Mouse (Mus musculus) CD8-positive naive resting alpha-beta T cell, adult 2 months (primary cell): ENCODE data around the gene Zbtb11.
"Not testable (repeated sequence)": the region's sequence is repeated elsewhere in the genome, so short reads cannot be mapped to it uniquely, and the experiment has no call there.

ENCODE experiments used
- DNase-seq, 2 experiments: peaks; one replicate each; pipeline ENCODE4 v3.0.0; 2022; ENCODE audit warnings: low read depth in 2 of 2, low spot score in 2 of 2

Zbtb11 gene

DNA sequence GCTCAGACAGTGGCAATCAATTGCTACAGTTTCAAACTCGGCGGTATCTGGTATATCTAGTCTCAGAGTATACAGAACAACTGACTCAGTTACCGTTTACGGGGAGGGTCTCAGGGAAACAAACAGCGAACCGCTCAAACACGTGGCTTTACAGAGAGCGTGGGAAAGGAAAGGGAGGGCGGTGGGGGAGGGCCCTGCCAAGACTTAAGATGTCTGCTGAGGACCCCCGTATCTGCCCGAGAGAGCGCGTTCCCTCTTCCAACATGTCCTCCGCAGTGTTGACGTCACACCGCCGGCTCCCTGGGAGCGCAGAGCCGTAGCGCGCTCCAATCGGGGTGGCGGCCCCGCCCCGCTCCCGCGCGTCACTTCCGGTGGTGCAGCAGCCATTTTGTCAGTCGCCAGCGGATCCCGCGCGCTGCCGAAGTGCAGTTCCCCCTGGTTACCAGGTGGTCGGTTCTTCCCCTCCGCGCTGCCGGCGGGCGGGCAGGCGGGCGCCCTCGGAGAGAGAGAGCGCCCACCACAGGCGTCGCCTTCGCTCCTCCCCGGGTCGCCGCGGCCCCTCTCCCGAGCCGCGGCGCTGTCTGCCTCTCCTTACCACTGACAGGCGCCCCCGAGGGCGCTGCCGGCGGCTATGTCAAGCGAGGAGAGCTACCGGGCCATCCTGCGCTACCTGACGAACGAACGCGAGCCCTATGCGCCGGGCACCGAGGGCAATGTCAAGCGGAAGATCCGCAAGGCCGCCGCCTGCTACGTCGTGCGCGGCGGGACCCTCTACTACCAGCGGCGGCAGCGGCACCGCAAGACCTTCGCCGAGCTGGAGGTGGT is at the start of gene Zbtb11:
TSS of gene Zbtb11 (plus strand) at position 453 of the 825 bp plus-strand sequence.
- peak; percentile 99 to 100 for DNase-seq

GRCm38 (mm10) chr16:55924010-55924409 is 49.7 kb upstream of the Zbtb11 start:
- no peak for DNase-seq

- DNase-seq = peak; percentile 59 to 65
Measured at GRCm38 (mm10) chr16:55933681-55934343, 39.9 kb upstream of the Zbtb11 start.

- peak; percentile 87 to 91 for DNase-seq
Measured at GRCm38 (mm10) chr16:55934453-55935037, 39.1 kb upstream of the Zbtb11 start, which contains the start of gene Cep97. Cep97 (minus strand) TSS chr16:55934855.

GRCm38 (mm10) chr16:55938761-55939160 is 34.9 kb upstream of the Zbtb11 start:
- no peak for DNase-seq

DNA sequence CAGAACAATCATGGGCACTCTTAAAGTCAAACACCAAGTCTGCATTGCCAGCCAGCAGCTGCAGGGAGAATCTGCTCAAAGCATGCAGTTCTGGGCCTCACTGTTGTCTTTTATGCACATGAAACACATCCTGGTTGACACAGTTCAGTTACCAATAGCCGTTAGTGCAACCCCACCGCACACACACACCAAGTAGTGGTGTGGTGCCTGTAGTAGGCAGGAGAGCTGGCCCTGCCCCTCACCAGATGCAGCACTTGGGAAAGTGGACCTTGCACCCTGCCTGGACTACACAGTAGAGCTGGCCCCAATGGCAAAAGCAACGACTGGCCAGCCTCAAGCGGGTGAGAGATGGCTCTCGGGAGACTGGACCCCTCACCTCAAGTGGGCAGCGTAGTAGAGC is 34.0 kb upstream of the Zbtb11 start:
- DNase-seq = no peak

DNA sequence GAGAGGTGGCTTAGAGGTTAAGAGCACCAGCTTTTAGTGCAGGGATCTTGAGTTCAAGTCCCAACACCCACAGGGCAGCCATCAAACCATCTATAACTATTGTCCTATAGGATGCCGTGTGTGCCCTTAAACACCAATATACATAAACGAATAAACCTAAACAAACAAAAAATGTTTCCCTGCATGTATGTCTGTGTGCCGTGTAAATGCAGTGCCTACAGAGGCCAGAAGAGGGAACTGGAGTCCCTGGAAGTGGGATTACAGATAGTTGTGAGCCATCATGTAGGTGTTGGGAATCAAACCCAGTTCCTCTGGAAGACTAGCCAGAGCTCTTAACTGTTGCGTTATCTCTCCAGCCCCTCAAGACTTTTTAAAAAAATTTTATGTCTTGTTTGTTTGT is 32.9 kb upstream of the Zbtb11 start:
- no peak for DNase-seq

GRCm38 (mm10) chr16:55947266-55947665 is 26.4 kb upstream of the Zbtb11 start:
- no peak for DNase-seq

DNA sequence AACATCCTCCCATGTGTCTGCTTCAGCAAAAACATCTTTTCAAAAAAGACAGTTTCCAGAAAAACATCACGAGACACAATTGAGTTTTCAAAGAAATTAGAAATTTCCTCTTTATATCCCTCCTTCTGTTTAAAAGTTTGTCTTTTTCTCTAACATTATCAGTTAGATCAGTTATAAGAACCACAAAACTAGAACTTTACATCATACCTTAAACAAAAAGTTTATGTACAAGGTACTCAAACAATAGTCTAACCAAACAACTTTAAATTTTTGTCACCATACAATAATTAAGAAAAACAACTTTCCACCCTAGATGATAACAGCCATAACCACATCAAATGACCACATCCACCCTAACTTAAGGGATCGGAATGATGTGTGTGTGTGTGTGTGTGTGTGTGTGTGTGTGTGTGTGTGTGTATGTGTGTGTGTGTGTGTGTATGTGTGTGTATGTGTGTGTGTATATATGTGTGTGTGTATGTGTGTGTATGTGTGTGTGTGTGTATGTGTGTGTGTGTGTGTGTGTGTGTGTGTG is 25.7 kb upstream of the Zbtb11 start:
- peak in 1 of 2 experiments; percentile 49 for DNase-seq

GRCm38 (mm10) chr16:55948963-55949362 is 24.7 kb upstream of the Zbtb11 start:
- DNase-seq = peak; percentile 90 to 92

GRCm38 (mm10) chr16:55950462-55950861 is 23.2 kb upstream of the Zbtb11 start:
- DNase-seq = no peak

- peak; percentile 80 to 88 for DNase-seq
Measured at GRCm38 (mm10) chr16:55950946-55951678, 22.6 kb upstream of the Zbtb11 start.

- DNase-seq = no peak
Measured at GRCm38 (mm10) chr16:55951679-55952327, 21.9 kb upstream of the Zbtb11 start.

- DNase-seq = no peak
Measured at GRCm38 (mm10) chr16:55952771-55953170, 20.9 kb upstream of the Zbtb11 start.

- not testable (repeated sequence) for DNase-seq
Measured at GRCm38 (mm10) chr16:55954196-55954595, 19.5 kb upstream of the Zbtb11 start.

GRCm38 (mm10) chr16:55963068-55963467 is 10.6 kb upstream of the Zbtb11 start:
- not testable (repeated sequence) for DNase-seq

DNA sequence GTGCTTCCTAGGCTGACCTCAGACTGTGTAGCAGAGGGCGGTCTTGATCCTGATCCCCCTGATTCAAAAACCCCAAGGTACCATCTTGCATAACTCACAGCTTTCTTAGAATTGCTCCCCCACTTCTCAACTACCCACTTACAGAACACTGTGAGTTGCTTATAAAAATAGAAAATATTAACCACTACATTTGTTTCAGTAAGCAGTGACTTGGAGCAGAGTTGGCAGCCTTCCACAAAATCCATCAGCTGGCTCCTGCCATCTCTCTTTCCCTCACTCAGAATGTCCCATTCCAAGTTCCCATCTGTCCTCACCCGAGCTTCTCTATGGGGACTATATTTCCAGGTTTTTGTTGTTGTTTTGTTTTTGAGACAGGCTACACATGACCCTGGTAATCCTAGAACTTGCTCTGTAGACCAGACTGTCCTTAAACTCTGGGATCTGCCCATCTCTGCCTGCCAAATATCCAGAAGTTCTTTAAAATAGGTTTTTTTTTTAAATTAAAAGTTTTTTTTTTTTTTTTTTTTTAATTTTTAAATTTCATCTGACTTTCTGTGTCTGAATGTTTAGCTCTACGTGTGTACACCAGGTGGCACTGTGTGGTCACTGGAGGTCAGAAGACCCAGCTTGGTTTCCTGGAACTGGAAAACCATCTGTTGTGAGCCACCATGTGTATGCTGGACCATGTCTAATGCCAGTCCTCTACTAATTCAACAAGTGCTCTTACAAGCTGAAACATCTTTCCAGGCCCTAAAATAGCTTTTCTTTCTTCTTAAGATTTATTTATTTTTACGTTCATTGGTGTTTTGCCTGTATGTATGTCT is 9.3 kb upstream of the Zbtb11 start:
- DNase-seq = no peak

- DNase-seq = peak; percentile 83 to 87
Measured at GRCm38 (mm10) chr16:55966212-55966871, 7.3 kb upstream of the Zbtb11 start, which contains the start of gene Rpl24. Rpl24 (plus strand) TSS chr16:55966275.

DNA sequence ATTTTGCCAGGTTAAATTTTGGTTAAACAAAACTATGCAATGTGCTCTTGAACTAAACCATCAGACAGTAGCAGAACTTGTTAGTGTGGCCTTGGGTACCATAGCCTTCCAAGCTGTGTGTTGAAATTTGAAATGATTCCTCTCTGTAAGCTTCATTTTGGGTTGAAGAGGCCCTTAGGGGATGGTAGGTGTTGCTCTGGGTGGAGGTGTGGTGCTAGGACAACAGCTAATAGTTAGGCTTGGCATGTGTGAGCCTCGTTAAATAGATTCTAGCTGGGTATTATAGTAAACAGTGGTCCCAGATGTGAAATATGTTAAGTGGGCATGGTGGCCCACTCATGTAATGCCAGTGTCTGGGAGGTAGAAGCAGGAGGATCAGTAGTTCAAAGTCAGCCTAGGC is 6.5 kb upstream of the Zbtb11 start:
- no peak for DNase-seq
